Comparison of ENCODE assay signal across 23 mouse cellular contexts in genomic region chr6:38975866-38976265, GRCm38 (mm10).
DNase-seq lines count a peak whose midpoint lies in the region; ATAC-seq and TF ChIP-seq lines count a peak whose summit lies in the region.
"Had no signal": no experiment of that assay in that cellular context is flagged by ENCODE, and none has a peak within 500 bp of the region (broad histone marks: within the 10 kb centered on the region; RNA-seq: fewer than 3 reads in every experiment).

No protein-coding gene starts in this region.

- no peaks in the 10 kb centered on the region for H3K9me3 ChIP-seq in limb, embryonic 15.5 days
- no peaks in the 10 kb centered on the region for H3K9me3 ChIP-seq in limb, embryonic 10.5 days (replicated peaks)
- no peaks in the 10 kb centered on the region for H3K9me3 ChIP-seq in kidney, embryonic 14.5 days (ENCODE audit: control insufficient read depth, low read length)
- H3K9me3 ChIP-seq: embryonic facial prominence, embryonic 12.5 days; forebrain, embryonic 13.5 days; hindbrain, embryonic 13.5 days had no signal

- H3K4me1 ChIP-seq in limb, embryonic 15.5 days, result peaks cover 3% of the 10 kb centered on the region
- H3K4me1 ChIP-seq in limb, embryonic 10.5 days, result no peaks in the 10 kb centered on the region; the same call in 1 of the 2 replicates
- H3K4me1 ChIP-seq in bone marrow macrophage, adult 2 months (ENCODE audit: control insufficient read depth, insufficient read depth, low read length), result peaks cover 32% of the 10 kb centered on the region
- 0 out of 2 replicates have a peak, but pooled peaks cover under 1% of the 10 kb centered on the region for H3K4me1 ChIP-seq in kidney, embryonic 14.5 days (ENCODE audit: control insufficient read depth, insufficient read depth, low read length)
- H3K4me1 ChIP-seq: embryonic facial prominence, embryonic 12.5 days; forebrain, embryonic 13.5 days had no signal

- ATAC-seq in limb, embryonic 15.5 days (ENCODE audit: insufficient number of reproducible peaks, low FRiP score, low TSS enrichment, low read depth), result no peak
- ATAC-seq in megakaryocyte progenitor cell, adult 5-6 weeks (replicated peaks; ENCODE audit: poor library complexity), result 0 out of 2 replicates have a peak, but pooled peaks have one; percentile 15
- no peak for ATAC-seq in kidney, embryonic 14.5 days (ENCODE audit: low FRiP score, low TSS enrichment)
- ATAC-seq: activated CD4-positive, CD25-positive, alpha-beta regulatory T cell, adult 4 months; forebrain, embryonic 13.5 days; hindbrain, postnatal 0 days; Patski had no signal

- WGBS in limb, embryonic 15.5 days, result 61% methylated on average over 4 of the region's 4 CpGs
- WGBS in limb, embryonic 10.5 days, result 91% methylated on average over 4 of the region's 4 CpGs
- WGBS in kidney, embryonic 14.5 days, result 93% methylated on average over 4 of the region's 4 CpGs

- peak overlapping the region; percentile 38; the same call in 1 of the 2 replicates for H3K27ac ChIP-seq in limb, embryonic 15.5 days
- H3K27ac ChIP-seq in limb, embryonic 10.5 days, result no peak overlapping the region
- peak overlapping the region; percentile 97 for H3K27ac ChIP-seq in bone marrow macrophage, adult 2 months (ENCODE audit: insufficient read depth, low read depth, low read length)
- no peak overlapping the region for H3K27ac ChIP-seq in kidney, embryonic 14.5 days (ENCODE audit: low read depth, low read length)
- H3K27ac ChIP-seq: embryonic facial prominence, embryonic 12.5 days; forebrain, embryonic 13.5 days; gastrocnemius, adult 2 months; hindbrain, embryonic 13.5 days; hindbrain, postnatal 0 days had no signal

- H3K9ac ChIP-seq in limb, embryonic 15.5 days, result no peak overlapping the region
- H3K9ac ChIP-seq in kidney, embryonic 14.5 days (ENCODE audit: low read depth, low read length), result no peak overlapping the region
- H3K9ac ChIP-seq: embryonic facial prominence, embryonic 12.5 days; forebrain, embryonic 13.5 days; hindbrain, embryonic 13.5 days had no signal

- no peak for TF ChIP-seq CTCF in bone marrow macrophage, adult 2 months (IDR thresholded peaks at IDR 0.05; ENCODE audit: low read depth, low read length)

- no peaks in the 10 kb centered on the region for H3K36me3 ChIP-seq in limb, embryonic 15.5 days
- H3K36me3 ChIP-seq in limb, embryonic 10.5 days, result no peaks in the 10 kb centered on the region
- H3K36me3 ChIP-seq in kidney, embryonic 14.5 days (ENCODE audit: control insufficient read depth, insufficient read depth, low read length), result no peaks in the 10 kb centered on the region
- H3K36me3 ChIP-seq: embryonic facial prominence, embryonic 12.5 days; hindbrain, embryonic 13.5 days had no signal

- no peak overlapping the region for H3K4me2 ChIP-seq in limb, embryonic 15.5 days
- no peak overlapping the region for H3K4me2 ChIP-seq in kidney, embryonic 14.5 days (replicated peaks; ENCODE audit: low read depth, low read length)
- H3K4me2 ChIP-seq: embryonic facial prominence, embryonic 12.5 days; forebrain, embryonic 13.5 days; hindbrain, embryonic 13.5 days had no signal

- H3K27me3 ChIP-seq in limb, embryonic 15.5 days, result no peaks in the 10 kb centered on the region
- no peaks in the 10 kb centered on the region for H3K27me3 ChIP-seq in limb, embryonic 10.5 days (ENCODE audit: low read depth, poor library complexity, severe bottlenecking)
- no peaks in the 10 kb centered on the region for H3K27me3 ChIP-seq in kidney, embryonic 14.5 days (ENCODE audit: control insufficient read depth, insufficient read depth, low read length)
- H3K27me3 ChIP-seq: embryonic facial prominence, embryonic 12.5 days; forebrain, embryonic 13.5 days; hindbrain, embryonic 13.5 days; Patski had no signal

- no peak for TF ChIP-seq POLR2A in bone marrow macrophage, adult 2 months (IDR thresholded peaks at IDR 0.05; ENCODE audit: borderline replicate concordance, low read depth, low read length)

- no peak overlapping the region for H3K4me3 ChIP-seq in limb, embryonic 15.5 days
- no peak overlapping the region for H3K4me3 ChIP-seq in limb, embryonic 10.5 days
- no peak overlapping the region for H3K4me3 ChIP-seq in bone marrow macrophage, adult 2 months (ENCODE audit: insufficient read depth, low read length)
- no peak overlapping the region for H3K4me3 ChIP-seq in kidney, embryonic 14.5 days (ENCODE audit: low read length)
- H3K4me3 ChIP-seq: embryonic facial prominence, embryonic 12.5 days; forebrain, embryonic 13.5 days; gastrocnemius, adult 2 months; hindbrain, embryonic 13.5 days had no signal

- no peak for DNase-seq in limb, embryonic 10.5 days (ENCODE audit: low spot score)
- peak; percentile 44 for DNase-seq in 416B (ENCODE audit: low read depth)
- no peak for DNase-seq in adrenal gland, postnatal 25 days
- DNase-seq: adrenal gland, adult 2 months; adrenal gland, postnatal 36 days; cerebellum, adult 11-12 months; cerebellum, adult 9-10 months; cerebellum, postnatal 25 days; gastrocnemius, adult 2 months; gastrocnemius, postnatal 25 days; heart, adult 11 months; heart, postnatal 10 days; heart, postnatal 4 days had no signal

Comparison
In these comparisons a context has a peak if more than half of its experiments do, and no peak if none do; other contexts are left out.
1. H3K27ac ChIP-seq: peak in limb, embryonic 15.5 days (single experiment) and bone marrow macrophage, adult 2 months (single experiment); none in limb, embryonic 10.5 days (single experiment) and kidney, embryonic 14.5 days (single experiment).